Mouse (Mus musculus): ENCODE data around the gene Pdcd2l. TPM values are rescaled to one million over a fixed set of nuclear protein-coding genes. Genes with fewer than 3 reads are reported as not detected.
A peak's percentile ranks its signal among the peaks of the same experiment; 100 is the strongest.

Gene Pdcd2l
- polyA plus RNA-seq (2016; fragmentation: Nextera tagmentation; extraction: Ambion mirVana): 67.1 and 69.9 TPM in 2 replicates

GRCm38 (mm10) chr7:34196132-34197128, at the start of gene Pdcd2l:
Gene Pdcd2l, minus strand, starts transcription at chr7:34196661.
- H3K27ac ChIP-seq: peak within 1 kb of the TSS; percentile 60; the same call in 1 of the 2 replicates
- H3K4me1 ChIP-seq: peaks cover 7% of the 10 kb centered on the region; the same call in 1 of the 2 replicates
- H3K9me3 ChIP-seq: no peaks in the 10 kb centered on the region
- H3K4me3 ChIP-seq: peak within 1 kb of the TSS; percentile 96
- WGBS: 3% methylated on average over 70 of the region's 70 CpGs
- H3K4me2 ChIP-seq (replicated peaks): peak within 1 kb of the TSS; percentile 90
- no peaks in the 10 kb centered on the region for H3K27me3 ChIP-seq
- H3K36me3 ChIP-seq: peaks cover 25% of the 10 kb centered on the region
- H3K9ac ChIP-seq: peak within 1 kb of the TSS; percentile 89
- ATAC-seq (ENCODE audit: insufficient number of reproducible peaks, insufficient read depth, low FRiP score, low TSS enrichment): peak; percentile 83

GRCm38 (mm10) chr7:34242176-34242575, 45.7 kb upstream of the Pdcd2l start:
- Histone ChIP-seq H3K36me3 (peaks cover 59% of the 10 kb centered on the region), H3K9me3 (no peaks in the 10 kb centered on the region), H3K27me3 (no peaks in the 10 kb centered on the region), H3K4me1 (no peaks in the 10 kb centered on the region), H3K4me2 (replicated peaks) (no peak overlapping the region), H3K27ac (no peak overlapping the region), H3K9ac (no peak overlapping the region), H3K4me3 (no peak overlapping the region)
- ATAC-seq (ENCODE audit: insufficient number of reproducible peaks, insufficient read depth, low FRiP score, low TSS enrichment): no peak
- 91% methylated on average over 11 of the region's 11 CpGs for WGBS

DNA sequence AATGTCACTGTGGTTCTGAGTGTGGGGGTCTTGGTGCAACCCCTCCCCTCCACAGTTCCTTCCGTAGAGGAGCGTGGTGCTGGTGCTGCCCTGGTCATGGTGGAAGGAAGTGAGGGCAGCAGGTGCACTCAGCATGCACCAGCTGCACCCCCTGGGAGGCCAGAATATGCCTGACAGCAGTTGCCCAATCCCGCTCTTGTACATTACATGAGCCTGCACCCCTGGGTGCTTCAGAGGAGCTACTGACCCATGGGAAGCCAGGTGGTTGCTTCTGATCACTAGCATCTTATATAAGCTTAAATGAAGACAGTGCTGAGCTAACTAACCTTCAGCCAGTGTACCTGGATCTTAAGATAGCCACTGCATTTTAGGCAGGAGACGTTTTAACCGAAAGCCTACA, 41.6 kb upstream of the Pdcd2l start:
- H3K27me3 ChIP-seq: no peaks in the 10 kb centered on the region
- ATAC-seq (ENCODE audit: insufficient number of reproducible peaks, insufficient read depth, low FRiP score, low TSS enrichment): no peak
- no peak overlapping the region for H3K27ac ChIP-seq
- no peak overlapping the region for H3K4me3 ChIP-seq
- no peaks in the 10 kb centered on the region for H3K9me3 ChIP-seq
- H3K4me2 ChIP-seq (replicated peaks): no peak overlapping the region
- 0 out of 2 replicates have a peak, but pooled peaks cover 4% of the 10 kb centered on the region for H3K4me1 ChIP-seq
- H3K9ac ChIP-seq: no peak overlapping the region
- WGBS: 92% methylated on average over 5 of the region's 5 CpGs
- H3K36me3 ChIP-seq: peaks cover 42% of the 10 kb centered on the region

- no peak overlapping the region for H3K4me2 ChIP-seq (replicated peaks)
- H3K9ac ChIP-seq: no peak overlapping the region
- 0 out of 2 replicates have a peak, but pooled peaks cover 5% of the 10 kb centered on the region for H3K4me1 ChIP-seq
- WGBS: 86% methylated on average over 5 of the region's 5 CpGs
- peaks cover 32% of the 10 kb centered on the region for H3K36me3 ChIP-seq
- ATAC-seq (ENCODE audit: insufficient number of reproducible peaks, insufficient read depth, low FRiP score, low TSS enrichment): no peak
- no peak overlapping the region for H3K27ac ChIP-seq
- no peaks in the 10 kb centered on the region for H3K27me3 ChIP-seq
- no peak overlapping the region for H3K4me3 ChIP-seq
- no peaks in the 10 kb centered on the region for H3K9me3 ChIP-seq
Measured at GRCm38 (mm10) chr7:34235602-34236001, 39.1 kb upstream of the Pdcd2l start.

GRCm38 (mm10) chr7:34234610-34235561, 38.4 kb upstream of the Pdcd2l start:
- peak overlapping the region; percentile 88 for H3K27ac ChIP-seq
- H3K9me3 ChIP-seq: no peaks in the 10 kb centered on the region
- no peaks in the 10 kb centered on the region for H3K27me3 ChIP-seq
- 0 out of 2 replicates have a peak, but pooled peaks cover 5% of the 10 kb centered on the region for H3K4me1 ChIP-seq
- no peak for ATAC-seq (ENCODE audit: insufficient number of reproducible peaks, insufficient read depth, low FRiP score, low TSS enrichment)
- peak overlapping the region; percentile 53 for H3K4me2 ChIP-seq (replicated peaks)
- peak overlapping the region; percentile 60 for H3K9ac ChIP-seq
- peak overlapping the region; percentile 44 for H3K4me3 ChIP-seq
- H3K36me3 ChIP-seq: peaks cover 26% of the 10 kb centered on the region
- 2% methylated on average over 17 of the region's 17 CpGs for WGBS

GRCm38 (mm10) chr7:34233909-34234609, 37.6 kb upstream of the Pdcd2l start:
- H3K27ac ChIP-seq: peak overlapping the region; percentile 88
- peak overlapping the region; percentile 60 for H3K9ac ChIP-seq
- WGBS: under 1% methylated on average over 46 of the region's 46 CpGs
- no peaks in the 10 kb centered on the region for H3K27me3 ChIP-seq
- H3K4me3 ChIP-seq: peak overlapping the region; percentile 44
- peaks cover 20% of the 10 kb centered on the region for H3K36me3 ChIP-seq
- H3K4me1 ChIP-seq: peaks cover 10% of the 10 kb centered on the region
- no peaks in the 10 kb centered on the region for H3K9me3 ChIP-seq
- peak; percentile 97 for ATAC-seq (ENCODE audit: insufficient number of reproducible peaks, insufficient read depth, low FRiP score, low TSS enrichment)
- H3K4me2 ChIP-seq (replicated peaks): peak overlapping the region; percentile 53

GRCm38 (mm10) chr7:34232785-34233725, 36.6 kb upstream of the Pdcd2l start:
- peaks cover 14% of the 10 kb centered on the region for H3K36me3 ChIP-seq
- no peaks in the 10 kb centered on the region for H3K9me3 ChIP-seq
- H3K9ac ChIP-seq: peak overlapping the region; percentile 36; the same call in 1 of the 2 replicates
- H3K27me3 ChIP-seq: no peaks in the 10 kb centered on the region
- WGBS: 34% methylated on average over 7 of the region's 7 CpGs
- H3K4me3 ChIP-seq: peak overlapping the region; percentile 44
- peak overlapping the region; percentile 88 for H3K27ac ChIP-seq
- H3K4me1 ChIP-seq: peaks cover 20% of the 10 kb centered on the region
- peak overlapping the region; percentile 53 for H3K4me2 ChIP-seq (replicated peaks)
- no peak for ATAC-seq (ENCODE audit: insufficient number of reproducible peaks, insufficient read depth, low FRiP score, low TSS enrichment)

DNA sequence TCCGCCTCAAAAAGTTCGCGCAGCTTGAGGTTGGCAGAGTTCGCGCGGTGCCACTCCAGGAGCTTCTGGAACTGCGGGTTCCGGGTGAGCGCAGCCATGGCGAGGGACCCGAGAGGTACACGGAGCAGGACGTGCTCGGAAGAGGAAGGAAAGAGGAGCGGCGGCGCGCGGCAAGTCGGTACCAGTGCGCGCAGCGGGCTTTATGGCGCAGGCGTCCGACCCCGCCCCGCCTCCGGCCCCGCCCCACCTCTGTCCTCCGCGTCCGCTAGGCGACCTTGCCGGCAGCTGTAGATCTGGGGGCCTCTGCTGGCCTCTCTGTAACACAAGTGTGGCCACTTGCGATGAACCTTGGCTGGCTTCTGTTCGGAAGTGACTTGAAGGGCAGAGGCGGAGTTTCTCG, 33.7 kb upstream of the Pdcd2l start, which contains the start of gene Gpi1:
Gene Gpi1, minus strand, starts transcription at position 221 of the 400 bp plus-strand sequence.
- H3K4me3 ChIP-seq: peak within 1 kb of the TSS; percentile 68
- no peaks in the 10 kb centered on the region for H3K27me3 ChIP-seq
- peaks cover 29% of the 10 kb centered on the region for H3K36me3 ChIP-seq
- peak within 1 kb of the TSS; percentile 68 for H3K4me2 ChIP-seq (replicated peaks)
- WGBS: under 1% methylated on average over 39 of the region's 39 CpGs
- H3K9ac ChIP-seq: peak within 1 kb of the TSS; percentile 73
- ATAC-seq (ENCODE audit: insufficient number of reproducible peaks, insufficient read depth, low FRiP score, low TSS enrichment): peak; percentile 44
- H3K27ac ChIP-seq: peak within 1 kb of the TSS; percentile 87
- H3K9me3 ChIP-seq: no peaks in the 10 kb centered on the region
- H3K4me1 ChIP-seq: peaks cover 22% of the 10 kb centered on the region

DNA sequence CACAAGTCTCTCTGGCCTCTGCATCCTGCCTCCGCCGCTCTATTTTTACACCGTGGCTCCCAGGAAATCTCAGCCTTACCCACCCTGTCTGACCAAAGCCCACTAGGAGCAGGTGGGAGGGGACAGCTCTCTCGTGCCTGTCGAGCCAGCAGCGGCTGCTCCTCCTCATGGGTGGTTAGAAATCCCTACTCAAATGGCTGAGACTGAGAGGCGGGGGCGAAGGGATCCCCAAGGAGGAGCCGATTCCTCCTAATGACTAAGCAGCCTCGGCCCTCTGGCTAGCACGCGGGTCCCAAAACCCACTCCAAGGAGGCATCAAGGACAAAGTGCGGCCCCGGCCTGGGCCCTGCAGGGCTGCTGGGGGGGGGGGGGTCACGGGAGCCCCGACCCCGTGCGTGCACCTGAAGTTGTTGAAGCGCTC, 33.2 kb upstream of the Pdcd2l start:
- ATAC-seq (ENCODE audit: insufficient number of reproducible peaks, insufficient read depth, low FRiP score, low TSS enrichment): peak; percentile 2; the same call in 1 of the 2 replicates
- under 1% methylated on average over 19 of the region's 19 CpGs for WGBS
- H3K4me2 ChIP-seq (replicated peaks): peak overlapping the region; percentile 68
- H3K27ac ChIP-seq: peak overlapping the region; percentile 87
- peaks cover 22% of the 10 kb centered on the region for H3K4me1 ChIP-seq
- peak overlapping the region; percentile 68 for H3K4me3 ChIP-seq
- peak overlapping the region; percentile 73 for H3K9ac ChIP-seq
- no peaks in the 10 kb centered on the region for H3K9me3 ChIP-seq
- H3K27me3 ChIP-seq: no peaks in the 10 kb centered on the region
- H3K36me3 ChIP-seq: peaks cover 33% of the 10 kb centered on the region

GRCm38 (mm10) chr7:34229153-34229552, 32.7 kb upstream of the Pdcd2l start:
- Histone ChIP-seq H3K27me3 (no peaks in the 10 kb centered on the region), H3K9ac (peak overlapping the region; percentile 73), H3K4me1 (peaks cover 22% of the 10 kb centered on the region), H3K4me2 (replicated peaks) (peak overlapping the region; percentile 68), H3K4me3 (peak overlapping the region; percentile 68), H3K27ac (0 out of 2 replicates have a peak overlapping the region, but pooled peaks have one; percentile 87), H3K9me3 (no peaks in the 10 kb centered on the region), H3K36me3 (peaks cover 36% of the 10 kb centered on the region)
- ATAC-seq (ENCODE audit: insufficient number of reproducible peaks, insufficient read depth, low FRiP score, low TSS enrichment): no peak
- 17% methylated on average over 5 of the region's 5 CpGs for WGBS

All from embryonic facial prominence, embryonic 12.5 days (tissue).